Mouse (Mus musculus) midbrain, postnatal 0 days (tissue): ENCODE results near the gene Iqca. TPM values are rescaled to one million over a fixed set of nuclear protein-coding genes. Genes with fewer than 3 reads are reported as not detected.

ENCODE experiments used
- ATAC-seq: fragments of 200-750 bp; cut with Nextera tagmentation; 2 replicates; pipeline ENCODE4 v1.8.0; 2017; ENCODE audit warnings: moderate number of reproducible peaks, mild to moderate bottlenecking, moderate TSS enrichment, moderate library complexity; ENCODE audit not compliant: low FRiP score
- DNase-seq: peaks from one replicate; pipeline ENCODE4 v3.0.0-alpha.2; 2015; ENCODE audit warnings: low spot score
- H3K27ac ChIP-seq: fragments of 300-500 bp; sonication (generic); 2 replicates; pipeline ENCODE4 v1.5.1; 2014; ENCODE audit warnings: low read depth, mild to moderate bottlenecking, low read length, mixed read lengths
- H3K27me3 ChIP-seq: fragments of 300-500 bp; sonication (generic); 2 replicates; pipeline ENCODE4 v1.6.1; 2014; ENCODE audit warnings: low read length, control low read depth, mixed read lengths; ENCODE audit not compliant: insufficient read depth
- H3K36me3 ChIP-seq: fragments of 300-500 bp; sonication (generic); 2 replicates; pipeline ENCODE4 v1.6.1; 2014; ENCODE audit warnings: low read length, control low read depth, mixed read lengths; ENCODE audit not compliant: insufficient read depth
- H3K4me1 ChIP-seq: fragments of 300-500 bp; sonication (generic); 2 replicates; pipeline ENCODE4 v1.6.1; 2014; ENCODE audit warnings: mild to moderate bottlenecking, control low read depth, antibody characterized with exemption, low read length, mixed read lengths; ENCODE audit not compliant: insufficient read depth
- H3K4me2 ChIP-seq: fragments of 300-500 bp; sonication (generic); 2 replicates; pipeline ENCODE4 v1.6.1; 2014; ENCODE audit warnings: low read depth, mild to moderate bottlenecking, low read length, mixed read lengths; ENCODE audit not compliant: poor library complexity, severe bottlenecking
- H3K4me3 ChIP-seq: fragments of 300-500 bp; sonication (generic); 2 replicates; pipeline ENCODE4 v1.5.1; 2014; ENCODE audit warnings: low read depth, mild to moderate bottlenecking, low read length, moderate library complexity
- H3K9ac ChIP-seq: fragments of 300-500 bp; sonication (generic); replicated peaks from 2 replicates; pipeline ENCODE4 v1.6.1; 2014; ENCODE audit warnings: mild to moderate bottlenecking, low read length, moderate library complexity, mixed read lengths; ENCODE audit not compliant: poor library complexity, severe bottlenecking
- H3K9me3 ChIP-seq: fragments of 300-500 bp; sonication (generic); 2 replicates; pipeline ENCODE4 v1.6.1; 2016; ENCODE audit warnings: low read length, control low read depth
- CTCF ChIP-seq: IDR thresholded peaks from 2 replicates; pipeline ENCODE4 v1.5.1; 2016; ENCODE audit warnings: antibody characterized with exemption, mild to moderate bottlenecking
- WGBS: fragments of 180-500 bp; shearing (Covaris S2); extraction: QIAGEN DNeasy Blood & Tissue Kit; methylation state at CpG from one replicate; pipeline ENCODE4 v1.1.7; 2014; 5-methylcytosine and 5-hydroxymethylcytosine counted together
- polyA plus RNA-seq: library from polyadenylated mRNA; unstranded; fragments of >200 nt; fragmentation: Nextera tagmentation; extraction: Ambion mirVana; gene quantifications from 2 replicates; pipeline ENCODE4 v1.2.1, GENCODE M21; 2015
- total RNA-seq: library from RNA; depleted of rRNA; stranded (reverse); fragments of >200 nt; gene quantifications from 2 replicates; pipeline ENCODE4 v1.2.3, GENCODE M21; 2014

Iqca gene
- total and polyA plus RNA-seq, 2 experiments from 2014 or later, result 0.83 to 2.7 TPM

- H3K9me3 ChIP-seq, result no peaks in the 10 kb centered on the region
- H3K4me1 ChIP-seq, result no peaks in the 10 kb centered on the region
- no peaks in the 10 kb centered on the region for H3K36me3 ChIP-seq
- no peak overlapping the region for H3K27ac ChIP-seq
- no peak for DNase-seq
- WGBS, result 77% methylated on average over 7 of the region's 7 CpGs
- H3K27me3 ChIP-seq, result no peaks in the 10 kb centered on the region
- no peak for TF ChIP-seq CTCF
- ATAC-seq, result no peak
- H3K9ac ChIP-seq, result no peak overlapping the region
- no peak overlapping the region for H3K4me3 ChIP-seq
- no peak overlapping the region for H3K4me2 ChIP-seq
These were observed 21.2 kb downstream of the Iqca start for GRCm38 (mm10) chr1:90131982-90132381.

GRCm38 (mm10) chr1:90124561-90124960 lies 28.6 kb downstream of the Iqca start:
- H3K27me3 ChIP-seq, result no peaks in the 10 kb centered on the region
- no peaks in the 10 kb centered on the region for H3K9me3 ChIP-seq
- H3K4me1 ChIP-seq, result no peaks in the 10 kb centered on the region
- H3K27ac ChIP-seq, result no peak overlapping the region
- no peaks in the 10 kb centered on the region for H3K36me3 ChIP-seq
- ATAC-seq (no peak), DNase-seq (no peak)
- WGBS, result 97% methylated on average over 12 of the region's 12 CpGs
- no peak overlapping the region for H3K4me2 ChIP-seq
- no peak for TF ChIP-seq CTCF
- no peak overlapping the region for H3K4me3 ChIP-seq
- H3K9ac ChIP-seq, result no peak overlapping the region

- H3K9me3 ChIP-seq, result no peaks in the 10 kb centered on the region
- 69% methylated on average over 6 of the region's 6 CpGs for WGBS
- no peak overlapping the region for H3K27ac ChIP-seq
- H3K27me3 ChIP-seq, result no peaks in the 10 kb centered on the region
- H3K4me1 ChIP-seq, result no peaks in the 10 kb centered on the region
- DNase-seq (no peak), ATAC-seq (no peak)
- no peak overlapping the region for H3K4me3 ChIP-seq
- no peak overlapping the region for H3K4me2 ChIP-seq
- no peak overlapping the region for H3K9ac ChIP-seq
- no peak for TF ChIP-seq CTCF
- H3K36me3 ChIP-seq, result no peaks in the 10 kb centered on the region
These were observed 32.5 kb downstream of the Iqca start for GRCm38 (mm10) chr1:90120706-90121105.

GRCm38 (mm10) chr1:90119214-90119613 lies 34.0 kb downstream of the Iqca start:
- Histone ChIP-seq H3K4me3 (no peak overlapping the region), H3K27ac (no peak overlapping the region), H3K9me3 (no peaks in the 10 kb centered on the region), H3K36me3 (no peaks in the 10 kb centered on the region), H3K27me3 (no peaks in the 10 kb centered on the region), H3K4me1 (no peaks in the 10 kb centered on the region), H3K9ac (no peak overlapping the region), H3K4me2 (no peak overlapping the region)
- no peak for TF ChIP-seq CTCF
- DNase-seq (no peak), ATAC-seq (no peak)
- WGBS, result 93% methylated on average over 12 of the region's 12 CpGs

- DNase-seq (no peak), ATAC-seq (no peak)
- Histone ChIP-seq H3K4me1 (no peaks in the 10 kb centered on the region), H3K4me3 (no peak overlapping the region), H3K9ac (no peak overlapping the region), H3K36me3 (no peaks in the 10 kb centered on the region), H3K9me3 (no peaks in the 10 kb centered on the region), H3K27me3 (no peaks in the 10 kb centered on the region), H3K4me2 (no peak overlapping the region), H3K27ac (no peak overlapping the region)
- TF ChIP-seq CTCF, result no peak
- 81% methylated on average over 7 of the region's 7 CpGs for WGBS
These were observed 36.0 kb downstream of the Iqca start for GRCm38 (mm10) chr1:90117207-90117606.

- no peaks in the 10 kb centered on the region for H3K36me3 ChIP-seq
- no peaks in the 10 kb centered on the region for H3K9me3 ChIP-seq
- no peak for ATAC-seq
- H3K4me3 ChIP-seq, result no peak overlapping the region
- TF ChIP-seq CTCF, result no peak
- no peak overlapping the region for H3K9ac ChIP-seq
- H3K4me2 ChIP-seq, result no peak overlapping the region
- H3K27me3 ChIP-seq, result no peaks in the 10 kb centered on the region
- no peak for DNase-seq
- 85% methylated on average over 5 of the region's 5 CpGs for WGBS
- no peaks in the 10 kb centered on the region for H3K4me1 ChIP-seq
- no peak overlapping the region for H3K27ac ChIP-seq
These were observed 38.6 kb downstream of the Iqca start for GRCm38 (mm10) chr1:90114586-90114985.
